Mouse (Mus musculus): ENCODE data around the gene Zdhhc19. TPM values are rescaled to one million over a fixed set of nuclear protein-coding genes. Genes with fewer than 3 reads are reported as not detected.

Gene Zdhhc19
- polyA plus RNA-seq, 1 experiment from 2014 or later = 0.26 TPM

GRCm38 (mm10) chr16:32607562-32608343, 111.7 kb downstream of the Zdhhc19 start:
- H3K4me2 ChIP-seq (ENCODE audit: low read length) = peak overlapping the region; percentile 48
- H3K9ac ChIP-seq (ENCODE audit: low read depth, low read length) = no peak overlapping the region
- peaks cover 12% of the 10 kb centered on the region for H3K4me1 ChIP-seq (ENCODE audit: control insufficient read depth, insufficient read depth, low read length)
- no peaks in the 10 kb centered on the region for H3K9me3 ChIP-seq (replicated peaks; ENCODE audit: control insufficient read depth, low read length, poor library complexity, severe bottlenecking)
- no peaks in the 10 kb centered on the region for H3K27me3 ChIP-seq (ENCODE audit: control insufficient read depth, insufficient read depth, low read depth, low read length)
- no peak overlapping the region for H3K27ac ChIP-seq (ENCODE audit: low read length)
- H3K4me3 ChIP-seq (ENCODE audit: low read depth, low read length) = no peak overlapping the region
- 57% methylated on average over 7 of the region's 7 CpGs for WGBS
- H3K36me3 ChIP-seq (ENCODE audit: control insufficient read depth, insufficient read depth, low read length) = no peaks in the 10 kb centered on the region
- ATAC-seq = no peak

DNA sequence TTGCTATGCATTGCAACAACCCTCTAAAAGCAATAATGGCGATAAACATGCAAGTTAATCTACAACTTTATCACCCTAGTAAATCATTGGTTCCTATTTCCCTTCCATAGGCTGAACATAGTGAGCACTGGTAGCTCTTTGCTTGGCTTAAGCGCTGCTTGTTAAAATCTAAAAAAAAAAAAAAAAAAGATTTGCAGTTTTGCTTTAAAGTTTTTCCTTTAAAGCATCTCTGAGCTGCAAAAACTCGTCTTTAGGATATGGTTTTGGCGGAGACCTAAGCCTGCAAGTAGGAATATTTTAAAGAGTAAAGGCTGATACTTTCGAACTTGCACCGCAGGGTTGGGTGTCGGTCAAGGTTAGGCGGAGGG, 112.3 kb downstream of the Zdhhc19 start:
- H3K9ac ChIP-seq (ENCODE audit: low read depth, low read length) = no peak overlapping the region

GRCm38 (mm10) chr16:32608712-32609400, 112.8 kb downstream of the Zdhhc19 start, which contains the start of gene Tfrc:
Tfrc (plus strand) TSS chr16:32608920.
- ATAC-seq = peak; percentile 99
- Histone ChIP-seq H3K27ac (ENCODE audit: low read length) (peak within 1 kb of the TSS; percentile 92), H3K9me3 (replicated peaks; ENCODE audit: control insufficient read depth, low read length, poor library complexity, severe bottlenecking) (no peaks in the 10 kb centered on the region), H3K4me2 (ENCODE audit: low read length) (peak within 1 kb of the TSS; percentile 70), H3K4me3 (ENCODE audit: low read depth, low read length) (peak within 1 kb of the TSS; percentile 89), H3K4me1 (ENCODE audit: control insufficient read depth, insufficient read depth, low read length) (peaks cover 12% of the 10 kb centered on the region), H3K27me3 (ENCODE audit: control insufficient read depth, insufficient read depth, low read depth, low read length) (no peaks in the 10 kb centered on the region), H3K36me3 (ENCODE audit: control insufficient read depth, insufficient read depth, low read length) (no peaks in the 10 kb centered on the region), H3K9ac (ENCODE audit: low read depth, low read length) (peak within 1 kb of the TSS; percentile 86)
- WGBS = under 1% methylated on average over 65 of the region's 73 CpGs

More for the DNA sequence above, 112.3 kb downstream of the Zdhhc19 start:
- Histone ChIP-seq H3K9me3 (replicated peaks; ENCODE audit: control insufficient read depth, low read length, poor library complexity, severe bottlenecking) (no peaks in the 10 kb centered on the region), H3K4me1 (ENCODE audit: control insufficient read depth, insufficient read depth, low read length) (peaks cover 12% of the 10 kb centered on the region), H3K27ac (ENCODE audit: low read length) (peak overlapping the region; percentile 92), H3K4me3 (ENCODE audit: low read depth, low read length) (peak overlapping the region; percentile 89), H3K4me2 (ENCODE audit: low read length) (peak overlapping the region; percentile 48), H3K27me3 (ENCODE audit: control insufficient read depth, insufficient read depth, low read depth, low read length) (no peaks in the 10 kb centered on the region), H3K36me3 (ENCODE audit: control insufficient read depth, insufficient read depth, low read length) (no peaks in the 10 kb centered on the region)
- 0 out of 2 replicates have a peak, but pooled peaks have one; percentile 0 for ATAC-seq
- WGBS = 12% methylated on average over 8 of the region's 8 CpGs

DNA sequence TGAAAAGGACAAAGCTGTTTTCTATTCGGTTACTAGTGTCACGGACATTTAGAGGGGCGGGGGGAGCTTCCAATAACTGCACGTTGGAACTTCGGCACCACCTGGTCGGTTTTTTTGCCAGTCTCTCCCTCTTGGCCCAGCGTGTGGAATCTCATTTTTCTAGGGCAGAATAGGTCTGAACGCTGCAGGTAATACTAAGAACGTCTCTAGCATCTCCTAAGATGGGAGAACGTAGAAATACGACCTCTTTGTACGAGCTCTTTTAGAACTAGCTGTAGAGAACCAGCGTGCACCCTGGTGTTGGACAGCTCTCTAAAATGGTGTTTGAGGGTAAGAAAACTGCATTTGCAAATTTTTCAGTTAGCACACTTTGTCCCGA, 113.3 kb downstream of the Zdhhc19 start:
- H3K4me1 ChIP-seq (ENCODE audit: control insufficient read depth, insufficient read depth, low read length) = peaks cover 12% of the 10 kb centered on the region
- peak overlapping the region; percentile 89 for H3K4me3 ChIP-seq (ENCODE audit: low read depth, low read length)
- H3K9me3 ChIP-seq (replicated peaks; ENCODE audit: control insufficient read depth, low read length, poor library complexity, severe bottlenecking) = no peaks in the 10 kb centered on the region
- WGBS = under 1% methylated on average over 14 of the region's 14 CpGs
- H3K27ac ChIP-seq (ENCODE audit: low read length) = peak overlapping the region; percentile 92
- H3K36me3 ChIP-seq (ENCODE audit: control insufficient read depth, insufficient read depth, low read length) = no peaks in the 10 kb centered on the region
- H3K27me3 ChIP-seq (ENCODE audit: control insufficient read depth, insufficient read depth, low read depth, low read length) = no peaks in the 10 kb centered on the region
- peak; percentile 23 for ATAC-seq
- peak overlapping the region; percentile 86 for H3K9ac ChIP-seq (ENCODE audit: low read depth, low read length)
- peak overlapping the region; percentile 70 for H3K4me2 ChIP-seq (ENCODE audit: low read length)

DNA sequence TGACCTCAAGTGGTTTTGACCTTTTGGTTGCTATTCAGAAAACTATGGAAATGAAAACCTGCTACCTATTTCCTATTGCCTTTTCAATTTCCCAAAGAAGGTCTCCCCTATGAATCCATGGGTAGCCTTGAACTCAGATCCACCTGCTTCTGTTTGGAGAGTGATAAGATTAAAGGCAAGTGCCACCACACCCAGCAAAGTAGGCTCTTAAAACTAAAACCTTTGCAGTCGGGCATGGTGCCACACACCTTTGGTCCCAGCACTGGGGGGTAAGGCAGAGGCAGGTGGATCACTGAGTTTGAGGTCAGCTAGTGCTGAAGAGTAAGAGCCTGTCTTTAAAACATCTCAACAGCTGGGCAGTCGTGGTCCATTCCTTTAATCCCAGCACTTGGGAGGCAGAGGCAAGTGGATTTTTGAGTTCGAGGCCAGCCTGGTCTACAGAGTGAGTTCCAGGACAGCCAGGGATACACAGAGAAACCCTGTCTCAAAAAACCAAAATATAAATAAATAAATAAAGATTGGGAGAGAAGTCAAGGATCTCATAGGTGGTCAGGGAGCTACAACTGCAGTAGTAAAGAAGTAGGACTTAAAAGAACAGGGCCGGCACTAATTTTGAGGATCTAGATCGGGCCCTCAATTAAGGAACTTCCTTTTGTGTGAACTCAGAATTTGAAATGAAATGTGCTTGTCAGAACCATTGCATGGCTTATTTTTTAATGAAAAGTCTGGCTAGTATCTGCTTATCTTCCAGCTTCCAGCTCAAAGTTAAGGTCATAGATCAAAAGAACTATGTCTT, 114.6 kb downstream of the Zdhhc19 start:
- WGBS = 76% methylated on average over 5 of the region's 5 CpGs
- peak overlapping the region; percentile 70 for H3K4me2 ChIP-seq (ENCODE audit: low read length)
- H3K27me3 ChIP-seq (ENCODE audit: control insufficient read depth, insufficient read depth, low read depth, low read length) = no peaks in the 10 kb centered on the region
- H3K9me3 ChIP-seq (replicated peaks; ENCODE audit: control insufficient read depth, low read length, poor library complexity, severe bottlenecking) = no peaks in the 10 kb centered on the region
- no peak overlapping the region for H3K27ac ChIP-seq (ENCODE audit: low read length)
- peaks cover 12% of the 10 kb centered on the region for H3K4me1 ChIP-seq (ENCODE audit: control insufficient read depth, insufficient read depth, low read length)
- H3K36me3 ChIP-seq (ENCODE audit: control insufficient read depth, insufficient read depth, low read length) = peaks cover 1% of the 10 kb centered on the region; the same call in 1 of the 2 replicates
- peak overlapping the region; percentile 89 for H3K4me3 ChIP-seq (ENCODE audit: low read depth, low read length)
- ATAC-seq = no peak
- H3K9ac ChIP-seq (ENCODE audit: low read depth, low read length) = no peak overlapping the region

Other genes starting within 250 kb of the Zdhhc19 start
- 5.9 and 8.2 TPM in 2 replicates for gene Fbxo45, start 249.1 kb upstream of the Zdhhc19 start, polyA plus RNA-seq (2015; fragmentation: Nextera tagmentation; extraction: Ambion mirVana)
- 13.8 and 16.0 TPM in 2 replicates for gene Wdr53, start 249.0 kb upstream of the Zdhhc19 start, polyA plus RNA-seq (2015; fragmentation: Nextera tagmentation; extraction: Ambion mirVana)
- not detected in 2 replicates for gene Smco1, start 224.8 kb upstream of the Zdhhc19 start, polyA plus RNA-seq (2015; fragmentation: Nextera tagmentation; extraction: Ambion mirVana)
- gene Rnf168, start 218.8 kb upstream of the Zdhhc19 start, polyA plus RNA-seq (2015; fragmentation: Nextera tagmentation; extraction: Ambion mirVana) = 24.2 and 25.9 TPM in 2 replicates
- gene Ubxn7, start 164.0 kb upstream of the Zdhhc19 start, polyA plus RNA-seq (2015; fragmentation: Nextera tagmentation; extraction: Ambion mirVana) = 21.1 and 23.7 TPM in 2 replicates
- not detected in 2 replicates for gene Tm4sf19, start 95.8 kb upstream of the Zdhhc19 start, polyA plus RNA-seq (2015; fragmentation: Nextera tagmentation; extraction: Ambion mirVana)
- gene Tctex1d2, start 76.6 kb upstream of the Zdhhc19 start, polyA plus RNA-seq (2015; fragmentation: Nextera tagmentation; extraction: Ambion mirVana) = 40.3 and 41.3 TPM in 2 replicates
- 48.0 and 49.9 TPM in 2 replicates for gene Pcyt1a, start 65.3 kb upstream of the Zdhhc19 start, polyA plus RNA-seq (2015; fragmentation: Nextera tagmentation; extraction: Ambion mirVana)
- 0.08 TPM in 1 of 2 replicates, not detected in the other for gene Slc51a, start 8.4 kb upstream of the Zdhhc19 start, polyA plus RNA-seq (2015; fragmentation: Nextera tagmentation; extraction: Ambion mirVana)
- 33.3 and 40.5 TPM in 2 replicates for gene Tfrc, start 112.7 kb downstream of the Zdhhc19 start, polyA plus RNA-seq (2015; fragmentation: Nextera tagmentation; extraction: Ambion mirVana)
- gene Tnk2, start 147.6 kb downstream of the Zdhhc19 start, polyA plus RNA-seq (2015; fragmentation: Nextera tagmentation; extraction: Ambion mirVana) = 19.0 and 21.6 TPM in 2 replicates
- gene Muc4, start 239.6 kb downstream of the Zdhhc19 start, polyA plus RNA-seq (2015; fragmentation: Nextera tagmentation; extraction: Ambion mirVana) = not detected in 2 replicates